Mouse (Mus musculus): Measurements from ENCODE around the gene Ulk4. TPM values are rescaled to one million over a fixed set of nuclear protein-coding genes. Genes with fewer than 3 reads are reported as not detected.

Ulk4 gene
- total and polyA plus RNA-seq, 3 experiments, result 26.6 to 31.1 TPM; not detected in 1

DNA sequence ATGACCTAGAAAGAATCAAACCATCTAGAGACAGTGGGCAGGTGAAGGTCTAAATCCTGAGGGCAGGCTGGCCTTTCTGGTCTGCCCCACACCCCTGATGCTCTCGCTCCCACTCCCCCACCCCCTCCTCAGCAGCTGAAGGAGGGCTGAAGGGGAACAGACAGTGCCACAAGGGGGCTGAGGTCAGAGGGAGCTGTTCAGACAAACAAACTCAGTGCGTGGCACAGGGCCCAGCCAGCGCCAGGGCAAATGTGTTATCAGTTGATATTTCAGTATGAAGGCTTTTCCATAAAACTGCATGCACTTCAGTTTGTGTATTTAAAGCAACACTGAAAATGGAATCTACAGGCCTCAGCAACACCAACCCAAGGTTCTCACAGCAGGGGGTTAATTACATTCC lies 128.4 kb downstream of the Ulk4 start:
- Histone ChIP-seq H3K4me3 (ENCODE audit: control insufficient read depth in 1 of 2, insufficient read depth in 1 of 2, low read depth in 2 of 2, low read length in 2 of 2) (no peak overlapping the region), H3K9ac (ENCODE audit: control insufficient read depth, low read depth, low read length, poor library complexity, severe bottlenecking) (no peak overlapping the region), H3K36me3 (ENCODE audit: control insufficient read depth in 1 of 2, insufficient read depth in 2 of 2, low read length in 2 of 2) (no peaks in the 10 kb centered on the region), H3K9me3 (replicated peaks; ENCODE audit: insufficient read depth, low read length) (no peaks in the 10 kb centered on the region), H3K4me1 (ENCODE audit: control insufficient read depth in 1 of 2, insufficient read depth in 2 of 2, low read length in 2 of 2) (no peaks in the 10 kb centered on the region), H3K27ac (ENCODE audit: control insufficient read depth, low read depth, low read length) (no peak overlapping the region), H3K79me2 (ENCODE audit: control insufficient read depth, insufficient read depth, low read length, poor library complexity) (no peaks in the 10 kb centered on the region), H3K27me3 (ENCODE audit: control insufficient read depth in 1 of 2, insufficient read depth in 2 of 2, low read length in 2 of 2) (no peaks in the 10 kb centered on the region)
- DNase-seq (ENCODE audit: low read depth, low spot score), result no peak
- TF ChIP-seq BHLHE40 (IDR thresholded peaks at IDR 0.05; ENCODE audit: borderline replicate concordance, low read depth, low read length) (no peak), MXI1 (IDR thresholded peaks at IDR 0.05; ENCODE audit: low read depth, low read length) (no peak), CHD1 (IDR thresholded peaks at IDR 0.05; ENCODE audit: low read depth, low read length) (no peak), MYC (IDR thresholded peaks at IDR 0.05; ENCODE audit: low read depth, low read length) (no peak), NELFE (IDR thresholded peaks at IDR 0.05; ENCODE audit: low read depth, low read length) (no peak), JUND (IDR thresholded peaks at IDR 0.05; ENCODE audit: low read depth, low read length) (no peak), ZC3H11A (IDR thresholded peaks at IDR 0.05; ENCODE audit: low read depth, low read length) (no peak), USF1 (IDR thresholded peaks at IDR 0.05; ENCODE audit: low read depth, low read length) (no peak), ETS1 (IDR thresholded peaks at IDR 0.05; ENCODE audit: low read depth, low read length) (no peak), USF2 (IDR thresholded peaks at IDR 0.05; ENCODE audit: borderline replicate concordance in 1 of 2, insufficient read depth in 1 of 2, low read depth in 1 of 2, low read length in 2 of 2) (no peak), MEF2A (IDR thresholded peaks at IDR 0.05; ENCODE audit: extremely low read depth, insufficient replicate concordance, low read depth, low read length, poor library complexity, severe bottlenecking) (no peak), MAFK (IDR thresholded peaks at IDR 0.05; ENCODE audit: borderline replicate concordance, low read depth, low read length) (no peak), E2F4 (IDR thresholded peaks at IDR 0.05; ENCODE audit: borderline replicate concordance, low read depth, low read length) (no peak), POLR2AphosphoS5 (IDR thresholded peaks at IDR 0.05; ENCODE audit: borderline replicate concordance, low read depth, low read length) (no peak), ZNF384 (IDR thresholded peaks at IDR 0.05; ENCODE audit: low read depth, low read length) (no peak), TBP (IDR thresholded peaks at IDR 0.05; ENCODE audit: low read depth, low read length) (no peak), GABPA (IDR thresholded peaks at IDR 0.05; ENCODE audit: low read depth, low read length) (no peak), SMC3 (IDR thresholded peaks at IDR 0.05; ENCODE audit: low read depth, low read length) (no peak)

DNA sequence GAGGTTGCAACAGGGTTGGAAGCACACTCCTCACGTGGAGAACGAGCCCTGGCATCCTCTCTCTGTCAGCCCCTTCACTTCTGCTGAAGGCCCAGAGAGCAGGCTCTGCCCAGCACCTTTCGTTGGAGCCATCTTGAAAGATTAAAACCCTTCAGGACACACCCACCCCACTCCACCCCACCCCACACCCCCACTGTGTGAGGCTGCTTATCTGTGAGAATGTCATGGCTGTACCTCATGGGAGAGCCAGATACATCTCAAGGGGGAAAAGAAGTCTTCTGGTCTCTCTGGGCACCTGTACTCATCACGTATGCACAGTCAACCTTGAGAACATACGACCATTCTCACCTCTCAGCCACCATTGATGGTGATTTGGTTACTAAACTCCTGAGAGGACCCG lies 133.8 kb downstream of the Ulk4 start:
- peak; percentile 26 for DNase-seq (ENCODE audit: low read depth, low spot score)
- Histone ChIP-seq H3K36me3 (ENCODE audit: control insufficient read depth in 1 of 2, insufficient read depth in 2 of 2, low read length in 2 of 2) (no peaks in the 10 kb centered on the region), H3K27me3 (ENCODE audit: control insufficient read depth in 1 of 2, insufficient read depth in 2 of 2, low read length in 2 of 2) (no peaks in the 10 kb centered on the region), H3K27ac (ENCODE audit: control insufficient read depth, low read depth, low read length) (no peak overlapping the region), H3K4me1 (ENCODE audit: control insufficient read depth in 1 of 2, insufficient read depth in 2 of 2, low read length in 2 of 2) (no peaks in the 10 kb centered on the region; a peak in 1 of 4 replicates), H3K4me3 (ENCODE audit: control insufficient read depth in 1 of 2, insufficient read depth in 1 of 2, low read depth in 2 of 2, low read length in 2 of 2) (no peak overlapping the region), H3K79me2 (ENCODE audit: control insufficient read depth, insufficient read depth, low read length, poor library complexity) (no peaks in the 10 kb centered on the region), H3K9ac (ENCODE audit: control insufficient read depth, low read depth, low read length, poor library complexity, severe bottlenecking) (no peak overlapping the region), H3K9me3 (replicated peaks; ENCODE audit: insufficient read depth, low read length) (no peaks in the 10 kb centered on the region)
- TF ChIP-seq TCF12 (IDR thresholded peaks at IDR 0.05; ENCODE audit: low read depth, low read length), result no peak
- TF ChIP-seq POLR2AphosphoS2 (IDR thresholded peaks at IDR 0.05; ENCODE audit: low read length), result no peak
- TF ChIP-seq USF1 (IDR thresholded peaks at IDR 0.05; ENCODE audit: low read depth, low read length), result no peak
- no peak for TF ChIP-seq UBTF (IDR thresholded peaks at IDR 0.05; ENCODE audit: borderline replicate concordance, insufficient read depth, low read depth, low read length)
- TF ChIP-seq ZNF384 (IDR thresholded peaks at IDR 0.05; ENCODE audit: low read depth, low read length), result no peak
- no peak for TF ChIP-seq ZMIZ1 (IDR thresholded peaks at IDR 0.05; ENCODE audit: low read depth, low read length)
- no peak for TF ChIP-seq MAZ (IDR thresholded peaks at IDR 0.05; ENCODE audit: low read depth, low read length)
- no peak for TF ChIP-seq CTCF (IDR thresholded peaks at IDR 0.05 in 2 of 3, conservative IDR thresholded peaks at IDR 0.05 in 1 of 3; ENCODE audit: control insufficient read depth in 1 of 3, insufficient read depth in 1 of 3, low read depth in 2 of 3, low read length in 3 of 3, poor library complexity in 1 of 3, severe bottlenecking in 1 of 3)
- TF ChIP-seq MAFK (IDR thresholded peaks at IDR 0.05; ENCODE audit: borderline replicate concordance, low read depth, low read length), result no peak
- TF ChIP-seq E2F4 (IDR thresholded peaks at IDR 0.05; ENCODE audit: borderline replicate concordance, low read depth, low read length), result no peak
- TF ChIP-seq JUND (IDR thresholded peaks at IDR 0.05; ENCODE audit: low read depth, low read length), result no peak
